Mouse (Mus musculus): ENCODE data around the gene Lpin3. TPM values are rescaled to one million over a fixed set of nuclear protein-coding genes. Genes with fewer than 3 reads are reported as not detected.

The Lpin3 gene
- polyA plus RNA-seq, 1 experiment from 2014 or later, result 1.1 TPM

GRCm38 (mm10) chr2:160881462-160882101 is 1.1 kb downstream of the Lpin3 start:
- no peak overlapping the region for H3K27ac ChIP-seq (ENCODE audit: low read depth, low read length)
- no peak for ATAC-seq (replicated peaks; ENCODE audit: low FRiP score)
- no peak overlapping the region for H3K4me3 ChIP-seq (ENCODE audit: low read depth, low read length)
- no peaks in the 10 kb centered on the region for H3K27me3 ChIP-seq (ENCODE audit: control insufficient read depth, insufficient read depth, low read length)
- no peak overlapping the region for H3K9ac ChIP-seq (ENCODE audit: low read length)
- 55% methylated on average over 6 of the region's 6 CpGs for WGBS
- no peak for DNase-seq (ENCODE audit: low spot score)
- no peaks in the 10 kb centered on the region for H3K4me1 ChIP-seq (replicated peaks; ENCODE audit: control insufficient read depth, insufficient read depth, low read length)
- no peaks in the 10 kb centered on the region for H3K36me3 ChIP-seq (ENCODE audit: control insufficient read depth, insufficient read depth, low read length)
- no peaks in the 10 kb centered on the region for H3K9me3 ChIP-seq (ENCODE audit: control insufficient read depth, low read length)
- H3K4me2 ChIP-seq (ENCODE audit: low read depth, low read length, severe bottlenecking), result no peak overlapping the region

DNA sequence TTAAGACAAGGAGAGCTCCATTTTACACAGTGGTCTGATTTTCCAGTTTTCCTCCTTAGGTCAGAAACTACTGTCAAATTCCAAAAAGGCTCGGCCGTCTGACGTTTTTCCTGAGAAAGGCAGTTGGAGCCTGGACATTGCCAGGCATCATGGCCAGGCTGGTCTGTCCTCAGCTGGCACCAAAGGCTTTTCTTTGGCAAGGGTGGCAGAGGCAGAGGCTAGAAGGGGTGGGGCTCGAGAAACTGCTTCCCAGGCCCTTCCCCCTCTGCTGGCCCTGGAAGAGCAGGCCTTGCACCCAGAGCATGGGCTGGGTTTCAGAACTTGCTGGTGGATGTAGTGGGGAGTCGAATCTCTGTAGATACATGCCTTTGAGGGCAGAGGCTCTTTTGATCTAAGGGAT is 2.0 kb downstream of the Lpin3 start:
- DNase-seq (ENCODE audit: low spot score), result no peak
- Histone ChIP-seq H3K27ac (ENCODE audit: low read depth, low read length) (no peak overlapping the region), H3K4me2 (ENCODE audit: low read depth, low read length, severe bottlenecking) (no peak overlapping the region), H3K9ac (ENCODE audit: low read length) (no peak overlapping the region), H3K4me1 (replicated peaks; ENCODE audit: control insufficient read depth, insufficient read depth, low read length) (no peaks in the 10 kb centered on the region), H3K36me3 (ENCODE audit: control insufficient read depth, insufficient read depth, low read length) (no peaks in the 10 kb centered on the region), H3K4me3 (ENCODE audit: low read depth, low read length) (no peak overlapping the region), H3K9me3 (ENCODE audit: control insufficient read depth, low read length) (no peaks in the 10 kb centered on the region), H3K27me3 (ENCODE audit: control insufficient read depth, insufficient read depth, low read length) (0 out of 2 replicates have a peak, but pooled peaks cover under 1% of the 10 kb centered on the region)
- WGBS, result 76% methylated on average over 5 of the region's 5 CpGs
- no peak for ATAC-seq (replicated peaks; ENCODE audit: low FRiP score)

- no peak overlapping the region for H3K9ac ChIP-seq (ENCODE audit: low read length)
- H3K4me2 ChIP-seq (ENCODE audit: low read depth, low read length, severe bottlenecking), result no peak overlapping the region
- H3K9me3 ChIP-seq (ENCODE audit: control insufficient read depth, low read length), result no peaks in the 10 kb centered on the region
- 82% methylated on average over 4 of the region's 4 CpGs for WGBS
- H3K4me3 ChIP-seq (ENCODE audit: low read depth, low read length), result no peak overlapping the region
- H3K27ac ChIP-seq (ENCODE audit: low read depth, low read length), result no peak overlapping the region
- DNase-seq (ENCODE audit: low spot score), result no peak
- no peak for ATAC-seq (replicated peaks; ENCODE audit: low FRiP score)
- peaks cover 8% of the 10 kb centered on the region for H3K27me3 ChIP-seq (ENCODE audit: control insufficient read depth, insufficient read depth, low read length)
- H3K4me1 ChIP-seq (replicated peaks; ENCODE audit: control insufficient read depth, insufficient read depth, low read length), result no peaks in the 10 kb centered on the region
- no peaks in the 10 kb centered on the region for H3K36me3 ChIP-seq (ENCODE audit: control insufficient read depth, insufficient read depth, low read length)
Observed at GRCm38 (mm10) chr2:160883912-160884311, 3.4 kb downstream of the Lpin3 start.

GRCm38 (mm10) chr2:160884830-160885229 is 4.4 kb downstream of the Lpin3 start:
- ATAC-seq (replicated peaks; ENCODE audit: low FRiP score) (no peak), DNase-seq (ENCODE audit: low spot score) (peak; percentile 80)
- H3K9ac ChIP-seq (ENCODE audit: low read length), result no peak overlapping the region
- H3K36me3 ChIP-seq (ENCODE audit: control insufficient read depth, insufficient read depth, low read length), result no peaks in the 10 kb centered on the region
- WGBS, result 26% methylated on average over 2 of the region's 2 CpGs
- H3K4me1 ChIP-seq (replicated peaks; ENCODE audit: control insufficient read depth, insufficient read depth, low read length), result no peaks in the 10 kb centered on the region
- no peak overlapping the region for H3K27ac ChIP-seq (ENCODE audit: low read depth, low read length)
- no peak overlapping the region for H3K4me2 ChIP-seq (ENCODE audit: low read depth, low read length, severe bottlenecking)
- H3K9me3 ChIP-seq (ENCODE audit: control insufficient read depth, low read length), result no peaks in the 10 kb centered on the region
- H3K27me3 ChIP-seq (ENCODE audit: control insufficient read depth, insufficient read depth, low read length), result peaks cover 8% of the 10 kb centered on the region
- H3K4me3 ChIP-seq (ENCODE audit: low read depth, low read length), result no peak overlapping the region

- DNase-seq (ENCODE audit: low spot score), result no peak
- 79% methylated on average over 3 of the region's 3 CpGs for WGBS
- Histone ChIP-seq H3K4me3 (ENCODE audit: low read depth, low read length) (no peak overlapping the region), H3K27ac (ENCODE audit: low read depth, low read length) (no peak overlapping the region), H3K9ac (ENCODE audit: low read length) (no peak overlapping the region), H3K4me2 (ENCODE audit: low read depth, low read length, severe bottlenecking) (no peak overlapping the region), H3K36me3 (ENCODE audit: control insufficient read depth, insufficient read depth, low read length) (no peaks in the 10 kb centered on the region), H3K9me3 (ENCODE audit: control insufficient read depth, low read length) (no peaks in the 10 kb centered on the region), H3K27me3 (ENCODE audit: control insufficient read depth, insufficient read depth, low read length) (peaks cover 8% of the 10 kb centered on the region), H3K4me1 (replicated peaks; ENCODE audit: control insufficient read depth, insufficient read depth, low read length) (no peaks in the 10 kb centered on the region)
- no peak for ATAC-seq (replicated peaks; ENCODE audit: low FRiP score)
Observed at GRCm38 (mm10) chr2:160886221-160886620, 5.8 kb downstream of the Lpin3 start.

- Histone ChIP-seq H3K4me2 (ENCODE audit: low read depth, low read length, severe bottlenecking) (peak overlapping the region; percentile 70), H3K27ac (ENCODE audit: low read depth, low read length) (no peak overlapping the region), H3K4me1 (replicated peaks; ENCODE audit: control insufficient read depth, insufficient read depth, low read length) (no peaks in the 10 kb centered on the region), H3K27me3 (ENCODE audit: control insufficient read depth, insufficient read depth, low read length) (peaks cover 8% of the 10 kb centered on the region), H3K4me3 (ENCODE audit: low read depth, low read length) (peak overlapping the region; percentile 31), H3K9ac (ENCODE audit: low read length) (no peak overlapping the region), H3K9me3 (ENCODE audit: control insufficient read depth, low read length) (no peaks in the 10 kb centered on the region), H3K36me3 (ENCODE audit: control insufficient read depth, insufficient read depth, low read length) (no peaks in the 10 kb centered on the region)
- 2% methylated on average over 11 of the region's 11 CpGs for WGBS
- peak; percentile 85 for ATAC-seq (replicated peaks; ENCODE audit: low FRiP score)
- DNase-seq (ENCODE audit: low spot score), result peak; percentile 88
Observed at GRCm38 (mm10) chr2:160887284-160887683, 6.8 kb downstream of the Lpin3 start.

GRCm38 (mm10) chr2:160887859-160888258 is 7.4 kb downstream of the Lpin3 start:
- H3K9ac ChIP-seq (ENCODE audit: low read length), result peak overlapping the region; percentile 28; the same call in 1 of the 2 replicates
- peak; percentile 69 for ATAC-seq (replicated peaks; ENCODE audit: low FRiP score)
- under 1% methylated on average over 26 of the region's 26 CpGs for WGBS
- H3K27me3 ChIP-seq (ENCODE audit: control insufficient read depth, insufficient read depth, low read length), result peaks cover 8% of the 10 kb centered on the region
- no peaks in the 10 kb centered on the region for H3K9me3 ChIP-seq (ENCODE audit: control insufficient read depth, low read length)
- H3K27ac ChIP-seq (ENCODE audit: low read depth, low read length), result no peak overlapping the region
- H3K36me3 ChIP-seq (ENCODE audit: control insufficient read depth, insufficient read depth, low read length), result no peaks in the 10 kb centered on the region
- peak; percentile 67 for DNase-seq (ENCODE audit: low spot score)
- H3K4me2 ChIP-seq (ENCODE audit: low read depth, low read length, severe bottlenecking), result peak overlapping the region; percentile 70
- H3K4me1 ChIP-seq (replicated peaks; ENCODE audit: control insufficient read depth, insufficient read depth, low read length), result no peaks in the 10 kb centered on the region
- H3K4me3 ChIP-seq (ENCODE audit: low read depth, low read length), result peak overlapping the region; percentile 31

- Histone ChIP-seq H3K36me3 (ENCODE audit: control insufficient read depth, insufficient read depth, low read length) (no peaks in the 10 kb centered on the region), H3K9ac (ENCODE audit: low read length) (no peak overlapping the region), H3K4me3 (ENCODE audit: low read depth, low read length) (no peak overlapping the region), H3K4me2 (ENCODE audit: low read depth, low read length, severe bottlenecking) (no peak overlapping the region), H3K27me3 (ENCODE audit: control insufficient read depth, insufficient read depth, low read length) (peaks cover 8% of the 10 kb centered on the region), H3K27ac (ENCODE audit: low read depth, low read length) (no peak overlapping the region), H3K4me1 (replicated peaks; ENCODE audit: control insufficient read depth, insufficient read depth, low read length) (no peaks in the 10 kb centered on the region), H3K9me3 (ENCODE audit: control insufficient read depth, low read length) (no peaks in the 10 kb centered on the region)
- ATAC-seq (replicated peaks; ENCODE audit: low FRiP score), result no peak
- no peak for DNase-seq (ENCODE audit: low spot score)
- whole genome bisulfite sequencing, result 80% methylated on average over 5 of the region's 5 CpGs
Observed at GRCm38 (mm10) chr2:160891045-160891444, 10.6 kb downstream of the Lpin3 start.

- Histone ChIP-seq H3K27ac (ENCODE audit: low read depth, low read length) (no peak overlapping the region), H3K4me3 (ENCODE audit: low read depth, low read length) (no peak overlapping the region), H3K9ac (ENCODE audit: low read length) (no peak overlapping the region), H3K4me2 (ENCODE audit: low read depth, low read length, severe bottlenecking) (no peak overlapping the region), H3K27me3 (ENCODE audit: control insufficient read depth, insufficient read depth, low read length) (peaks cover 8% of the 10 kb centered on the region), H3K9me3 (ENCODE audit: control insufficient read depth, low read length) (no peaks in the 10 kb centered on the region), H3K36me3 (ENCODE audit: control insufficient read depth, insufficient read depth, low read length) (no peaks in the 10 kb centered on the region), H3K4me1 (replicated peaks; ENCODE audit: control insufficient read depth, insufficient read depth, low read length) (no peaks in the 10 kb centered on the region)
- ATAC-seq (replicated peaks; ENCODE audit: low FRiP score) (no peak), DNase-seq (ENCODE audit: low spot score) (no peak)
- WGBS, result 86% methylated on average over 9 of the region's 9 CpGs
Observed at GRCm38 (mm10) chr2:160891697-160892096, 11.2 kb downstream of the Lpin3 start.
